Mouse (Mus musculus) right cerebral cortex, adult 18-20 months (tissue): ENCODE results near the gene Popdc3.
"Not testable (repeated sequence)": the region's sequence is repeated elsewhere in the genome, so short reads cannot be mapped to it uniquely, and the experiment has no call there.

Experiments
- DNase-seq: peaks from one replicate; pipeline ENCODE4 v3.0.0; 2022; ENCODE audit warnings: mixed read lengths

The Popdc3 gene

DNA sequence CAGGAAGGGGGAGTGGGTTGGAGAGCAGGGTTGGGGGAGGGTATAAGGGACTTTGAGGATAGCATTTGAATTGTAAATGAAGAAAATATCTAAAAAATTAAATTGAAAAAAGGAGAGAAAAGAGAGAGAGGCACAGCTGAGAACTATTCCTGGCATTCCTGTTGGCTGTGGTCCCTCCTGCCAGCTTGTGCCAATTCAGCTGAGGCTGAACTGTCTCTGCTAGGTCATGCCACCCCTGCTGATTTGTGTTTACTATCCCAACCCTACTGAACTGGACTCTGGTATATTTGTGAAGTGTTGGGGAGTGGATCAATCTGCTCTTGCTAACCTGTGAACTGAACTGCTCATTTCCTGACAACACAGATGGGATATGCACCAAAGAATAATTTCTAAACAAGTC is 32.3 kb downstream of the Popdc3 start:
- no peak for DNase-seq

DNA sequence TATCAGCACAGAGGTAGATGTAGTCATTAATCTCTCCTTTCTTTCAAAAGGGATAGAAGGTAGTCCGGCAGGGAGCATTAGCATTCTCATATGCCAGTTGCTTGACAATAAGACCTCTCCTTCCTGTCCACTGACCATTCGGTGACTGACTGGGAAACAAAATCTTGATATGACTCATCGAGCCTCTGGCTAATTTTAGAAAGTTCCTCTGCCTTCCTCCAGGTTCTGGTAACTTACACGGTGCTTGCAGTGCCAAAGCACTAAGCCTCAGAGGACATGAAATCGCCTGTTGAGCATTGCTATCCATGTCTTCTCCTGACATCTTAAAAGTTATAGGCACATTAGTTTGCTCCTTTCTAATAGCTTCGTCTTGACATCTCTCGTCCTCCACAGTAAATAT is 38.8 kb downstream of the Popdc3 start:
- DNase-seq = no peak

DNA sequence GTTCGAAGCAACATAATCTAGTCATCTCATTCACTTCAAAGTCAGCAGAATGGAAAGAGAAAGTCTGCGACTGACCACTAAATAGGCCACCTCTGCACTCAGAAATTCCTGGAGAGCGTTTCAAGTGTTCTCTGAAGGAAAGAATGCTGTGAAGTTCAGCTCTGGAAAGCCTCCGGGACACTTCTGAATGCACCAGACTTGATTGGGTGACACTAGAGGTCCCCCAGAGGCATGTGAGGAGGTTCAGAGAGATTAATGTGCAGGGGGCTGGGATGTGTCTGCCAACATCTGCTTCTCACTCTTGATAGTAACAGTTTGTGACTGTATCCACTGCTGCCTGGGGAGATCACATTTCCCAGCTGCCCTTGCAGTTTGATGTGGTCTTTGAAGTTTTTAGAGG is 52.1 kb downstream of the Popdc3 start:
- DNase-seq = no peak

DNA sequence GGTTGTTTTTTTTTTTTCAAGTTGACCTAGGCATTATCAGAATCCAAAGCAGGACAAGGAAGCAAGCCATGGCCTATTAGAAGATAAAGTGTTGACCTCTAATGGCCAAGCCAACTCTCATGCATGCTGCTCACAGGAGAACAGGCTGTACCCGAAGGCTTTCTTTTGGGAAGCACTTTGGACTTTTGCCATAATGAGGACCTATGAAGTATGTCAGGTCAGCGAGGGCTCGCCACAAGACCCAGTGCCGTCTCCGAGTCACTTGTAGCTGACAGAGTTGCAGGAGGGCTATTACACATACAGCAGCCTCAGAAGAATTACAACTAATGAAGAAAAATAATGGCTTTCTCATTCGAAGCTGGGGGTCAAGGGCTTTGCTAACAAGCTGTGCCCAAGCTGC is 55.5 kb downstream of the Popdc3 start:
- DNase-seq = no peak

DNA sequence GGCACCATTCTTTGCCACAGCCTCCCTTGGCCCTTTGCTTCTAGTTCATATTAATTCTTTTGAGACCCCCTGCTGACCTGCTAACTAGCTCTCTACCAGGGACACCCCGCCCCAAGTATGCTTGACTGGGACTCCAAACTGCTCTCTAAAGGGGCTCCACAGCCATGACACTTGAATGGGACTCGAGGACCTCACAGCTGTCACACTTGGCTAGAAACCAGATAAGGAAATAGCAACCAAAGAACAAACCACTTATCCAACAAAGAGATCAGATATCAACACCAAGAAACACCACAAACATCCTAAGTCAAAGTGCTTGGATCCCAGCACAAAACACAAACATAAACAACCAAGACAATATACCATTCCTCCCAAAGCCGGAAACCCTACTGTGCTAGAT is 58.4 kb downstream of the Popdc3 start:
- DNase-seq = no peak

DNA sequence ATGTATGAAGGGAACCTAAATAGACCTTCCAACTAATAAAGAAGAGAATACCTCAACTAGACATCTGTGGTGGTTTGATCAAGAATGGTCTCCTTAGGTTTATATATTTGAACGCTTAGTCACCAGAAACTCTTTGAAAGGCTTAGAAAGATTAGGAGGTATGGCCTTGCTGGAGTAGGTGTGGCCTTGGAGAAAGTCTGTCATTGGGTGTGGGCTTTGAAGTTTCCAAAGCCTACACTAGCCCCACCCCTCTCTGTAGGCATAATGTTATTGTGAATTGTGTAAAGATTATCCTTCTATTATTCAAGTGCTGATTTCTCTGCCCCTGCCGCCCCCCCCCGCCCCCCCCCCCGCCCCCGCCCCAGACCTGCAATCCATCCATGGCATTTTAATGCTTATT is 59.6 kb downstream of the Popdc3 start:
- no peak for DNase-seq

DNA sequence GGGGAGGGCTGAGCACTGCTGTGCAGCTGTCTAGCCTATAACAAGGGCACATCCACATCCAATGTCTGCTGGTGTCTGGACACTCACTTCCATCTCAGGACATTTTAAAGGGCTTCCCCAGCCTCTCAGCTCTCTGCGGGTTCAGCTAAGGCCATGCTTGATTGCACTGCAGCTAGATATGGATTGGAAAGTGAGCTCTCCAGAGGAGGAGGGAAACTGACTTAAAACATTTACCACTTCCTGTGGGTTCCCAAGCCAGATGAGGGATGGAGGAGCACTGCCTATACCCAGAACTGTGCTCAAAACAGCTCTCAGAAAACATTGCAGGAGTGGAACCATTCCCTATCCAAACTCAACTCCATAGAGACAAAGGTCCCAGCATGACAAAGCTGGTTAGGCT is 82.6 kb downstream of the Popdc3 start:
- no peak for DNase-seq

DNA sequence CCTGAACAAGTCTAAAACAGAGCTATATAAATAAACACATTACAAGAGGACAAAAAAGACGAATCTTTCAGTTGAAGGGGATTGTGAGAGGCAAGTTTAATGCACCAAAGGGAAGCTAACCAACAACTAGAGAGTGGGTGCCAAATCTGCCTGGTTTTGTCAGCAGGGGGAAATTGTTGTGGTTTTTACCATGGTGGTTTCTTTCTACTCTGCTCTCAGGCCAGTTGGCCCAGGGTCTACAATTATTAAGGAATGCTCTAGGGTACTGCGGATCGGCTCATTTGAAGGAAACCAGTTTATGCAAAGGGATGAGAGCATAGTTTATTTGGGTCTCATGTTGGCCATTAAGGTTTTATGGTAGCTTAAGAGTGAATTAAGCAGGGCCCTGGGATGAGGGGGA is 84.2 kb downstream of the Popdc3 start:
- DNase-seq = no peak

DNA sequence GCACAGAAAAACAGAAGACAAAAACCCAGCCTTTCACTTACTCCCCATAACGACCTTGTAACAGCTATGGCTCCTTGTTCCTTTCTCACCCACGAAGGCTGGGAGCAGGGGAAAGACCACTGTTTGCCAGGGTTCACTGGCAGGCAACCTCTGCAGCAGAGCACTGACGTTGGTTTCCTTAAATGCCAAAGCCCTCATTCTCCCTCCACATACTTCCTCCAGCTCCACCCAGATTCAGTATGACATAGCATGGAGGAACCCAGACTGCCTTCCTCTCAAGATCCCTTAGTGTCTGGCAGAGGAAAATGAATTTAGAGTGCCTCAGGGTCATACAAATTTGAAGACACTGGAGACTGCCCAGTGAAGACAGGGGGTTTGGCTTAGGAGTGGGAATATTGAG is 98.6 kb downstream of the Popdc3 start:
- no peak for DNase-seq

DNA sequence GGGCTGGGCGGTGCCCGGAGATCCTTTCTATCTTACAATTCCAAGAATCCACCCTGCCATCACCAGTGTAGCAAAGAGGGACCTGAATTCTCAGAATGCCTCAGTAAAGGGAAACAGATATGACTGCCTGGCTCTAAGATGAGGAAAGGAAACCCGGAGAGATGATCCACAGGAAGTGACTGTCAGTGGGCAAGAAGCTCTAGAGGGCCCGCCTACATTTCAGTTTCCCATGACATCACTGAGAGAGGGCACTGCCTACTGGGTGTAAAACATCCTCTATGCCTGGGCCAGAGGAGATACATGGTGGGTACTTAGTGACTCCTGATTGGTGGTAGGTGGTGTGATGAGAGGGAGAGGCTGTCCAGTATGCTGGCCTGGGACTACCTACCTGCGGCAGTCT is 99.1 kb downstream of the Popdc3 start:
- no peak for DNase-seq

DNA sequence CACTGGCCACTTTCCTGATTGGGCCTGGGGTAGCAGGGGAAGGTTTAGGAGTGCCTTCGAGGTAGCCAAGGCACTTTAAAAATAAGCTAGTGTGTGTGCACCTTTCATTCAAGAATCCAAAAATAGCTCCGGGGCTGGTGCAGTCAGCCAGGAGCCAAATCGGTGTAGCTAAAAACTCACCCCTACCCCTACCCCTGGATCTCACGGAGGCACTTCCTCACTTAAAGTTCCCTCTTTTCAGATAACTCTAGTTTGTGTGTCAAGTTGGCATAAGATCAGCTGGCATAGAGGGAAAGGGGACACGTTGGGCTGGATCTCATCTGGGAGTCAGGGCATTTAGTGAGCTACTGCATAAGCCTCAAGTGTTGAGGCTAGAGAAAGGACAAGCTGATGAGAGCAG is 107.8 kb downstream of the Popdc3 start:
- DNase-seq = no peak

DNA sequence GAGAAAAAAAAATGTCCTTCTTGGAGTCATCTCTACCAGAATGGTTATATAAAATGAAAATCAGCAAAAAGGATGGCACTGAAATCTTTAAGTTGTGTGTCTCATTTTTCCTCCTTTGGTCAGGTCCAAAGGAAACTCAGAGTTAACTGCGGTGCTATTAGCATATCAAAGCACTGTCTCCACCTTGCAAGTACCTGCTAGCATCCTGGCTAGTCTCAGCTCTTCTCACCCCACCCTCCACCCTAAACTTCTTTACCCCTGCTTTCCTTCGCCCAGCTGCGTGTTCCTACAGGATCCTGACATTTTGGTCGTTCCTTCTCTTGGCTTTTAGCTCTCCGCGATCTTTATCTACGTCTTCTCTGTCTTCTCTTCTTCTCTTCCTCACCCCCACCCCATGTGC is 110.5 kb downstream of the Popdc3 start:
- no peak for DNase-seq

DNA sequence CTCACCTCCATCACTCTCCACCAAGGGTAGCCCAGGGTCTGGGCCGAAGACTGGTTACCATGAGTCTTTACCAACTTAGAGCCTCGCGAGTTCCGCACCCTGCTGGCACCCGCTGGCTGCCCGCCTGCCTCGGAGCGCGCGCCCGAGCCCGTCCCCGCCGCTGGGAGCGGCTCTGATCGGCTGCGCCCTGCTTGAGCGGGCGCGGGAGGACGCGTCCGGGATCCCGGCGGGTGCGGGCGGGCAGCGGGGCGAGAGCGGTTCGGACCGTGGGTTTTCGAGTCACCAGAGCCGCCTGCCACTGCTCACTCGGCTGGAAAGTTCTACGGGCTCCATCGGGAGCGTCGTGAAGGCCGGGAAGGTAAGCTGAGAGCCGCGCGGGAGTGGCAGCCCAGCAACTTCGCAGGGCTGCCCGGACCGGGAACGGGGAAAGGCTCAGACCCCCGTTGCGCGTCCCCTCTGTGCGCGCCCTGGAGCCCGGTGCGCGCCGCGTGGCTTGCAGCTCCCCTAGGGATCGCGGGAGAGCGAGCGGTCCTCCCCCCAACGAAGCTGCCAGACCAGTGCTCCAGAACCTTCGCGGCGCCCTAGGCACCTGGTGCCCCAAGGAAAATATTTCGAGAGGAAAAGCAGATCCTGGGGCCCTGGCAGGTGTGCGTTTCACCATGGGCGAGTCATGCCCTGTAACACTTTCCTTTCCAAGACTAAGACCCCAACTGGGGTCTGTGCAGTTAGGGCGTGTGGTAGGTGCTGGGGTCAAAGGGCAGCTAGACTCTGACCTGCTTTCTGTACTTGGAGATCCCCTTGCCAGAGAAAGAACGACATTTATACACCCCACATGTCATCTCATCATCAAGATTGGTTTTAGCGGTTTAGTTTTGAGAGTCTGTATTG is 111.6 kb downstream of the Popdc3 start:
- DNase-seq = peak; percentile 4

DNA sequence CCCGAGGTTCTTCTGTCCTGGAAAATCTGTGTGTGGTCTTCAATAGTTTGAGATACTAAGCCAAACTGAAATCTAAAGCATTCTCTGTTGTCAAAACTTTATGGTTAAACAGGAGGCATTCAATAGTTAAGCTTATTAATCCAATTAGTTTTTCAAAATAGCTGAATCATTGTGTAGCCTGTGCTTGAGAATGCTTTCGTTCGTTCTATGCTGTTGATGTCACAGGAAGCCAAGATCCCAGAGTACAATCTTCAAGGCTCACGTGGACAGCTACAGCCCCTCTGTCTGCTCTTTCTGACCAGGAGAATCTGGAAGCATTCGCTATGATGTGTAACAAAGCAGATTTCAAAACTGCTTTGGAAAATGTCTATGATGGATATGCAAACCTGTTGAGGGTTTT is 112.7 kb downstream of the Popdc3 start:
- DNase-seq = no peak

DNA sequence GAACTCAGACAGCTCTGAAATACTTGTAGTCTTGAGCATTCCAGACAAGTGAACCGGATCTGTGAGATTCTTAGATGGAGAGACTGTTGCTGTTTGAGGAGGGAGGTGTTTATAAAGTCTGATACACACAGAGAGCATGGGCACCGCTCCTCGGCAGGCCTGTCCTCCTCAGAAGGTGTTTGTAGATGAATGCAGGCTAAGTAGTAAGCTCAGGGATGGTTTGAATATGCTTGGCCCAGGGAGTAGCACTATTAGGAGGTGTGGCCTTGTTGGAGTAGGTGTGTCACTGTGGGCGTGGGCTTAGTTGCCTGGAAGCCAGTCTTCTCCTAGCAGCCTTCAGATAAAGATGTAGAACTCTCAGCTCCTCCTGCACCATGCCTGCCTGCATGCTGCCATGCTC is 114.3 kb downstream of the Popdc3 start:
- DNase-seq = not testable (repeated sequence)

DNA sequence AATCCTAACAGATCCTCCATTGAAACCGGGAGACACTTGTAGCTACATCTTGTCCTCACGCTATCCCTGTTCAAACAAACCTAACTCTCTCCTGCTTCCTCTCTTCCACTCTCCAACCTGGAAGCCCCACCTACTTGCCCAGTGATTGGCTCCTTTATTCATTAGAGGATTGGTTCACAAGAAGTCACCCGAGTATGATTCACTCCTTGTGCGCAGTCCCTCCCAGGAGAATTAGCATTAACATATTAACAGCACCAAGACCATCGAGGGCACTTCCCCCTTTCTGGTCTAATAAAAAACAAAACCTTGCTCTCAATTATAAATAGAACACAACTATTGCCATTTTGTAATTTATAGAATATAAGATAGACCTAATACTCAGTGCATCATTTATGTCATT is 117.2 kb downstream of the Popdc3 start:
- DNase-seq = no peak

DNA sequence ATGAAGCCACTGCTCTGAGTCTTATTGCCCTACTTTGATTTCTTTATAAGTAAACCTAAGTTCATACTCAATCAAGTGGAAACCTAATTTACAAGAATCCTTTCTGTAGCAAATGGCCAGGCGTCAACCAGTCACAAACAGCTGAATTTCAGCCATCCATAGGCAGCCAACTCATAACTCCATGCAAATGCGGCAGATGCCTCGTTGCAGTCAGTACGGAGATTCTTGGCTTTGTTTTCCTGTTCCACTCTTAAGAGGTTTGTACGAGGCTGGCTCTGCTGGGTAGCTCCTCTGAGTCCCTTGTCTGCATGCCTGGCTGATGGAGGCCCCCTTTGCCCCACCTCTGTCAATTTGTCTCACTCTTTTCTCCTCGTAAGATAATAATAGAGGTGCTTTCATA is 120.6 kb downstream of the Popdc3 start:
- DNase-seq = no peak

DNA sequence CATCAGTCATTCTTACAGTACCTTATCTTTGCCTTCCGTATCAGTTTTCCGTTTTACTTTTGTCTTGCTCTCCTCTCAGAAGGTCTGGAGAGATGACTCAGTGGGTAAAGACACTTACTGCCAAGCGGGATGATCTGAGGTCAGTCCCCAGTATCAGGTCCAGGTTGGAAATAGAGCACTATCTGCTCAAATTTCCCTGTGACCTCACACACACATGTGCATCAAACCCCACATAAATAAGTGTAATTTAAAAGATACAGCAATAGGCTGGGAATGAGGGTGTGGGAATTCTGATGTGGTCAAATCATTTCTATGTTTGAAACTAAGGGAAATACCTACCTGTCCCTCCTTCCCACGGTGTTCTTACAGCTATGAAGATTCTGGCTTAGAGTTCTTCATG is 121.6 kb downstream of the Popdc3 start:
- DNase-seq = no peak

DNA sequence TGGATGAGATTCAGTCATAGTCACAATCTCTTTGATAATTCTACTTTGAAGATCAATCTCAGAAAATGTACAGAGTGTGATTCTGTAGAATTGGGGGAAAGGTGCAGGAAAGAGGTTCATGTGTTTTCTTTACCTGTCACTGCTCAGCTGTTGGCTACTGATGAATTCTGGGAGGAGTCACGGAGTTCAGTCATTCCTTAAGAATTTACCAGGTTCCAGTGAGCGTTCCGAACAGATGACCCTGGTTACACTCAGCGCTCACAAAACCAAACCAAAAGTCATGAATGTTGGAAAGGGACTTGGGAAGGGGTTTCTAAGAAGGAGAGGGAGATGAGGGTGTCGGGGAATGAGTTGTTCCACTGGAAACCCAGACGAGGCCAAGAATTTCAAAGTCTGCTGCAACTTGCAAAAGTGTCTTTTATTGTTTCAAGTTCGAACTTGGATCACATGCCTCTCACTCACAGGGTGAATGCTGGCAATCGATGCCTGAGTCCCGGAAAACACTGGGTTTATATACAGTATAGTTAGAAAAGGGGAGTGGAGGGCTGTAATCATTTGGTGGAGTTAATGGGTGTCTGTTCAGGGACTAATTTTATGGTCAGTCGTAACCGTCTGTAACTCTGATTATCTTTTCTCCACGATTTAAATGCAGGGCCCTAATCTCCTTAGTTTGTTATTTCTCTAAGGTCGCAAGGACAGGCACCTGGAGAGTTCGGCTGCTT is 125.6 kb downstream of the Popdc3 start:
- no peak for DNase-seq

DNA sequence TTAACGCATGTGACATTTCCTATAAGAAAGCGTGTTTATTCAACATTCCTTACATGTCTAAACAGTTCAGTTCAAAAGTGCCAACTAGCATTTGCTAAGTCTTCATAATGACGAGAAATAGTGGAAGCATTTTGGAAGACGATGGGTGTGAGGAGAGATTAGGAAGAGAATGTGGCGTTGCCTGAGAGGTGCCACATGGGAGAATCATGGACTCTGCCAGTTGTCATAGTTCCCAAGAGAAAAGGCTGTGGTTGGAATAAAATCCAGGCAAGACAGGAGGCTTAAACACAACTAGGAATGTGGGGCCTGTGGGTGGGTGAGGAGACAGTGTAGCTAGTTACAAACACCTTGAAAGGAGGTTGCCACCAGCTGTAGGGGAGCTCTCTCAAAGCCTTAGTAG is 127.3 kb downstream of the Popdc3 start:
- no peak for DNase-seq

DNA sequence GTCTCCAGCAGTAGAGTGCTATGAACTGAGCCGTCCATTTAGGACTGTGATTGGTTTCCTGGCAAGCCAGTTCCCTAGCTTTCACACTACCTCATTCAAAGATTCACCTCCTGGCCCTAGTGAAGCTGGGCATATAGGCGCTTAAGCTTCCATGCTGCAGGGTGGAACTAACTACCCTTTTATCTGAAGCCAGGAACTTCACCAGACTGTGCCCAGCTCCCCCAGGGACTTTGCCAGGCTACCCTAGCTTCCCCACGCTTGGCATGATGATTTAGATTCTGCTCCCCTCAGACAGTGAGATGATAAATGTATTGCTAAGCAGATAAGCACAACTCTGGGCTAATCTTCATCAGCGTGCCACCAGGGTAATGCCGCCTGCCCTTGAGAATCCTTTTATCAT is 133.2 kb downstream of the Popdc3 start:
- no peak for DNase-seq

DNA sequence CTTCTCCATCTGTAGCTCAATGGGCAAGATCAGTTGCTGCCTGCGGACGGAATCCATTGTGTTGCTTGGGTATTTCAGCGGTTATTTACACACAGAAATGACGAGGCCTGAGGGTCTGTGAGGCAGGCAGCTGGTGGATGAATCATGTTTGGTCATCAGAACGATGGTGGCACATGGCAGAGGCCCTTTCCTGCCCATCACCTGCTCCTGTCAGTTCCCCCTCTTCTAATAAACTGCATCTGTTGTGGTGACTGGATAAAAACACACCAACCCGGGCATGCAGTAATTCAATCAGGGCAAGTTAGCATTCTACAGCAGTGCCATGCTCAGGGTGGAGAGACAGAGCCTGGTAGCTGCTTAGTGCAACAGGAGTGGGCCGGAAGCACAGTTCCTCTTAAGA is 133.7 kb downstream of the Popdc3 start:
- DNase-seq = no peak

DNA sequence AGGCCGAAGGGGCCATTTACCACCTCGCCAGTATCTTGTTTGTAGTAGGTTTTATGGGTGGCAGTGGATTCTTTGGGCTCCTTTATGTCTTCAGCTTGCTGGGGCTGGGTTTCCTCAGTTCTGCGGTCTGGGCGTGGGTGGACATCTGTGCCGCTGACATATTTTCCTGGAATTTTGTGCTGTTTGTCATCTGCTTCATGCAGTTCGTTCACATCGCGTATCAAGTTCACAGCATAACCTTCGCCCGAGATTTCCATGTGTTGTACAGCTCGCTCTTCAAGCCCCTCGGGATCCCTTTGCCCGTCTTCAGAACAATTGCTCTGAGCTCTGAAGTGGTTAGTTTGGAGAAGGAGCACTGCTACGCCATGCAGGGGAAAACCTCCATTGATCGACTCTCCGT is 137.0 kb downstream of the Popdc3 start:
- no peak for DNase-seq

DNA sequence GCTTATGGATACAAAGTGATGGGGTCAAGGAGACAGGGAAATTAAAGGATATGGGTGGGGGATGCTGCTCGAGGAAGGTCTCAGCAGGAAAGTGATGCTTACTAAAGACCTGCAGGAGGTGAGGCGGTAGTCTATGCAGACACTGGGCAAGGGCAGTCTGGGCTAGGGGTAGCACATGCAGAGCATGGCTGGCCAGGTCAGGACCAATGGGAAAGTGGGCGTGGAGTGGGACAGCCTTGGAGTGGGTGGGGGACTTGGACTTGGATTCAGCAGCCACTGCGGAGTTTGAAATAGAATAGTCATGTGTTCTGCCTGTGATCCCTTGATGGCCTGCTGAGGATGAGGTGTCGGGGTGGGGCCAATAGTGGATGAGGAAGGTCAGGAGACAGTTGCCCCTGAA is 141.0 kb downstream of the Popdc3 start:
- no peak for DNase-seq

DNA sequence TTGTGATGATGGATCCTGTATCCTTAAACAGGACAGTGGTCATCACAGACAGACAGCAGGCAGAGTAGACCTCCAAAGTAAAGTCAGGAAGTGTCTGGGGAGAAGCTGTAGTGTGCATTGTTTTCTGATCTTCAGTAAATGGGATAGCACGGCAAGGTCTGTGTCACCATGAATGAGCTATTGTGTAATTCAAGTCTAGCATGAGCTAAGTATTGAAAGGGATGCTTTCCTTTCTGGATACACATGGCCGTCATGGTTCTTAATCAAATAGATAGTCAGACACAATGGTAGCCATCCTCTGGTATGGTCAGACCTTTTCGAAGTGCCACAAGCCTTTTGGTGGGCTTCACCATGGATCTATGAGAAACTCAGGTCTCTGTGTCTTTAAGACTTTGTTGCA is 142.4 kb downstream of the Popdc3 start:
- no peak for DNase-seq
